Mouse (Mus musculus): ENCODE results near the gene Rrp9.

The Rrp9 gene

GRCm38 (mm10) chr9:106534975-106535374, 59.2 kb downstream of the Rrp9 start:
- no peak for DNase-seq
